Mouse (Mus musculus): ENCODE measurements around the gene Tspan9. TPM values are rescaled to one million over a fixed set of nuclear protein-coding genes. Genes with fewer than 3 reads are reported as not detected.

Tspan9 gene
- total RNA-seq, 4 experiments from 2014 or later, result 45.4 to 64.2 (median 56.0) TPM

DNA sequence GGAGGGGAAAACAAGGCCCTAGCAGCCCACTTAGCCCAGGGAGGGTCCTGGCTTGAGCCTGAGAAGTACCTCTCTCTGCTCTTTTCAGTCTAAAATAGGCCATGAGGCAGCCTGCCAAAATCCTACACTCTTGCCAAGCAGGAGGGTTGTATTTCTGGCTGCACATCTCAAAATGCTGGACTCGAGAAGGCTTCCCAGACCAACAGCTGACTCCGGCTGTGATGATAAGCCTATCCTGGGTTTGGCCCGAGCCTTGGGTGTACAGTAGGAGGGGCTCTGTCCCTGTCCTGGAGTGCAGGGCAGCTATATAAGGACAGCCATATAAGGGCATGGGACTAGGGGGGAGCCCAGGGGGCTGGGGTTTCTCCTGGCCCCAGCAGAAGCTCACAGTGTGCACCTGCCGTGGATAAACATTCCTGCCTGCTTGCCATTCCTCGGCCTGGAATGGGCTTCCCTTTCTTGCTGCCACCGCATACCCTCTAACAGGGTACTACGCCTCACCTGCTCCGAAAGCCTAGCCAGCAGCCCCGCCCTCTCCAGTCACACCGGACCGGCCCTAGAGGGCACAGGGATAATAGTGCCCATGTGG lies 153.7 kb downstream of the Tspan9 start:
- peak; percentile 73 to 75 for DNase-seq (ENCODE audit: low spot score in 2 of 2)

DNA sequence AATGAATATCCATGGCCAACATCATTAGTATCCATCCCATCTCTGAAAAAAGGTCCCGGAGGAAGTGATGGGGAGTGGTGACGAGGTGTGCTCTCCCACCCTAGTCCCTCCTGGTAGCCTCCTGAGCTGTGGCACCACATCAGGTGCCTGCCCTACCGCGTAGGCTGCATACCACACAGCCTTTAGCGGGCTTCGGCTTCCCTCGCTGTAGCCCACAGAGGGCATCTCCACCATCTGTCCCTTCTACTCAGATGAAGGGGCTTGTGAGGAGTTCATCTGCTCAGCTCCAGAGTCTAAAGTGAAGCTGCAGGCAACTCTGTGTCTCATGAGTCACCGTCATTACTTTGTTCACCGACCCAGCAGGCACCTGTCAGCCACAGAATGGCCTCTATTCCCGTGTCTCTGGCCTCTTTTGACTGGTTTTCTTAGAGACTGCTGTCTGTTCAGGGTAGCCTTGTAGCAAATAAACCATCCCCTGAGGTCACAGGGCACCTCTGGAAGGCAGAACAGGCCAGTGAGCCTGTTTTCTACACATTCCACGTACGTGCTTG lies 154.4 kb downstream of the Tspan9 start:
- DNase-seq (ENCODE audit: low spot score in 2 of 2), result no peak

GRCm38 (mm10) chr6:127987374-127987773 lies 156.0 kb downstream of the Tspan9 start:
- no peak for DNase-seq (ENCODE audit: low spot score in 2 of 2)

DNA sequence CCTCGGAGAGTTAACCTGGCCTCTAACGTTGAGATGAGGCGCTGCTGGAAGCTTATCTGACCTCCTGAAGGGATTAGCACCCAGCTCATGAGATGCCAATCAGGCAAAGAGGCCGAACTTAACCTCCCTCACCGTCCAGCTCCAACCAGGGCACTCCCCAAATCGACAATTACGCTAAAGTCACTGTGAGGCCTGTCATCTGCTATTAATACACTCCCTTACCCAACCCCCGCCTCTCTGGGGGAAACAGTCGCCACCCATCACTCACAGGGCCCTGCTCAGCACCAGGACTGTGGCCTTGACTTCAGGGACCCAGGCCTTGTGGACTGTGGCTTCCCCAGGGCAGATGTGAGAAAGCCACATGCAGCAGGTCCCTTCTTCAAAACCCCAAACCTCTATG lies 157.0 kb downstream of the Tspan9 start:
- no peak for DNase-seq (ENCODE audit: low spot score in 2 of 2)

DNA sequence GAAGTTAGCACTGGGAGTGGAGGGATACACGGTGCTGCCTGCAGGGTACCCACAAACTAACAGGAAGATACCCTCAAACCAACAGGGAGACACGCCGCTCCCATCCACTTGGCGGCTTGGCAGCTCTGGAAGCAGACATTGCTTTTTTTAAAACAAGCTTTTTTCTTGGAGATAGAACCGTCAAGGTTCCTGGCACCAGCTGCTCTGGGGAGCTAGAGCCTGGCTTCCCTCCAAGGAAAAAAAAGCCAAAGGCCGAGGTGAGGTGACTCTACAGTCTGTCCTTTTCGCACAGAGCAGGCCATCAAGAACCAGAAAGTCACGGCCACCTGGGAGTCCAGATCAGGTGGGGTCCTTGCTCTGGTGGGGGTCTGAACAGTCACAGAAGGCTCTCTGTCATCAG lies 162.2 kb downstream of the Tspan9 start:
- DNase-seq (ENCODE audit: low spot score in 2 of 2), result no peak

DNA sequence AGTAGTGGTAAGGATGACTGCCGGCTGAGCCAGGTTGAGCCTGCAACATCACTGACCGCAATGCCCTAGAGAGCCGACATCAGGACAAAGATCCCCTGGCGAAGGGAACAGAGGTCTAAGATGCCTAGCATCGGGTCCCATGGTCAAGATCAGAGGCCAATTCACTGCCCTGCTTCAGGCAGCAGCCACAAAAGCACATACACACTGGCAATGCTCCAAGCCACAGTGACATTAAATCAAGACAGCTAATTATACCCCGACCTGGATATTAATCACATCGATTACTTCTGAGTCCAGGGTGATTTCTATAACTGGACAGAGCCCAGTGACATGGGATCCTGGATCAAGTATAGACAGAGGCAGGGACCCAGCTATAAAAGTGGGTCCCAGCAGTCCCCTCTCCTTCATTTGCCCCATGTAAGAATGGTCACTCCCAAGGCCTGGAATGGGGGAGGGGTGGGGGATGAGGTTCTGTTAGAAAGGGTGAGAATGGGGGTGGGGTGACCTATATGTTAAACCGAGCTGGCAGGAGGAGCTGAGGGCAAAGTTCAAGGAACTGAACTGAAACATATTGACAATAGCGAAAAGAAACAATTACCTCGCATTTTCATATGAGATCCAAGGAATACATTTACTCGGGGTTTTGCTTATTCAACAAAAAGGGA lies 162.9 kb downstream of the Tspan9 start:
- DNase-seq (ENCODE audit: low spot score in 2 of 2), result no peak

- DNase-seq (ENCODE audit: low spot score in 2 of 2), result no peak
These were observed 163.6 kb downstream of the Tspan9 start for GRCm38 (mm10) chr6:127979831-127980230.

GRCm38 (mm10) chr6:127978941-127979340 lies 164.5 kb downstream of the Tspan9 start:
- no peak for DNase-seq (ENCODE audit: low spot score in 2 of 2)

GRCm38 (mm10) chr6:127976695-127977094 lies 166.7 kb downstream of the Tspan9 start:
- no peak for DNase-seq (ENCODE audit: low spot score in 2 of 2)

DNA sequence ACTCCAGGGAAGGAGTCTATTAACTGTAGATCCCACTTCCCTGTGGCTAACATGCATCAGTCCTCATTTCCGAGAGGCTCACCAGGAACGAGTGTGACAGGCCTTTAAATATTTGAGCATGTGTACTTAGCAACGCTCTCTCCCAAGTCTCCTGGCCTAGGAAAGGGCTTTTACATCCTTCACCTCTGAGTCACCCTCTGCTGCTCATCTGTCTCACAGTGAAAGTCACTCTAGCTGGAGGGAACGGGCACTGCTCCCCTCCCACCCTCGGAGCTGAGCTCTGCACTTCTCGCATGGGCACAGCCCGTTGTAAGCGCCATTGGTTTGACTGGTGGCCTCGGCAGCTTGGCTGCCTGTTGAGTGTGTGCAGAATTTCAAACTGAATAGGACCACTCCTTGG lies 169.4 kb downstream of the Tspan9 start:
- no peak for DNase-seq (ENCODE audit: low spot score in 2 of 2)

GRCm38 (mm10) chr6:127973553-127973952 lies 169.8 kb downstream of the Tspan9 start:
- no peak for DNase-seq (ENCODE audit: low spot score in 2 of 2)

DNA sequence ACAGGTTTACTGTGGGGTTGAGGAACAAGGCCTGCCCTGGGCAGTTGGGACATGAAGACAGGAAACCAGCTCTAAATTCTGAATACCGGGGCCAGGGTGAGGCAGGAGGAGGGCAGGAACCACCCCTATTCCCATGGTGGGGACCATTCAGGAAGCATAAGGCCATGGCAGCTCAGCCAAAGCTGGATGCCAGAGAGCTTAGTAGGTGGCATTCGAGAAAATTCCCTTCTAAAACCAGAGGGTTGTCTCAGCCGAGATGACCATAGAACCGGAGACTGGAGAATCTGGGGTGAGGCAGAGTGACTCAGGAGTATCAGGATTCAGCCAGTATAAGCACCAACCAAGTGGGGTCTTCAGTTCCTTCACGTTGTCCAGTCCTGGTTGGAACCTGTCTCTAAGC lies 171.5 kb downstream of the Tspan9 start:
- DNase-seq (ENCODE audit: low spot score in 2 of 2), result no peak

DNA sequence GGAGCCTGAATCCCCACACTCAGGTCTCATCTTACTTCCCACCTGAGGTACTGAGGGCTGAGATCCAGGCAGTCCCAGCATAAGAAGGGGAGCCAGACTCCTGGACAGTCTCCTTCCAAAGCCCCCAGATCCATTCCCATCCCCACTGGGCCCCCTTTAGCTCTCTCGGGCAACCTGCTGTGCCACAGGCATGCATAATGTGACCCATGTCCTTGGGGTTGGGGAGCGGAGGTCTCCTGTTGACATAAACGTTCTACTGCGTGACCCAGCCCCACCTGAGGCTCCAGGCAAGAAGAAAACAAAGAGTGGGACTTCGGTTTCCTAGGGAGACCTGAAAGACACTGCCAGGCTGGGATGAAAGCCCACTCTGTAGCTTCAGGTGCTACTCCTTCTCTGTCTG lies 172.5 kb downstream of the Tspan9 start:
- DNase-seq (ENCODE audit: low spot score in 2 of 2), result no peak

GRCm38 (mm10) chr6:127970120-127970519 lies 173.3 kb downstream of the Tspan9 start:
- DNase-seq (ENCODE audit: low spot score in 2 of 2), result peak; percentile 67 to 89

- DNase-seq (ENCODE audit: low spot score in 2 of 2), result no peak
These were observed 173.7 kb downstream of the Tspan9 start for GRCm38 (mm10) chr6:127969709-127970108.

DNA sequence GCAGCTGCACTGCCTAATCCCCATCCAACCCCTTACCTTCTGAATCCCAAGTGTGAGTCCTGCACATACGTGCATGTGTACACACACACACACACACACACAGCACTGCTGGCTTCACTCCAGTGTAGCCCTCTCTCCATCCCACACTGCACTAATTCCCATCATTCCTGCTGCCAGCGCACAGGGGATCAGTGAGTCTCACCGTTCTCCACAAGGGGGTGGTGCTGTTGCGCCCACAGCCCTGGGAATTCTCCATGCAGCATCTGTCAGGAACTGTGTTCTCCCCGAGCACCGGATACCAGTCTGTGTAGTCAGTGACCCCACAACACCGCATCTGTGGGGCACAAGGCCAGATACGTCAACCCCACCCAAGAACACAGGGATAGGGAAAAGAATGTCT lies 177.9 kb downstream of the Tspan9 start:
- DNase-seq (ENCODE audit: low spot score in 2 of 2), result peak; percentile 31 to 39

GRCm38 (mm10) chr6:127960203-127960602 lies 183.2 kb downstream of the Tspan9 start:
- no peak for DNase-seq (ENCODE audit: low spot score in 2 of 2)

DNA sequence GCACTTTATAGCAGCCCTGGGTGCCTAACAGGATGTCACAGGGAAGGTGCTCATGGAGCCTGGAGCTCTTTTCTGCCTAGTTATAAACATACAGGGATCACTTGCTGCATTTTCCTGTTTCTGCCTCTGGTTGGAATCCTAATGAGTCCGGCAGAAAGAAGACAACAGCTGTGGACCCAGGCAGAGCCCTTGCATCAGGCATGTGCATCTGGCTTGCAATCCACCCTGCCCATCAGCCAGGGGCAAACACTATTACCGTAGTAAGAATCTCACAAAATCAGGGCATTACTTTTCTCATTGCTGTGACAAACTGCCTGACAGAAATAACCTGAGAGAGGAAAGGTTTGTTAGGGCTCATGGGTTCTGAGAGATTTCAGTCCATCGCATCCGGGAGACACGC lies 187.2 kb downstream of the Tspan9 start:
- no peak for DNase-seq (ENCODE audit: low spot score in 2 of 2)

- DNase-seq (ENCODE audit: low spot score in 2 of 2), result no peak
These were observed 190.3 kb downstream of the Tspan9 start for GRCm38 (mm10) chr6:127953071-127953470.

DNA sequence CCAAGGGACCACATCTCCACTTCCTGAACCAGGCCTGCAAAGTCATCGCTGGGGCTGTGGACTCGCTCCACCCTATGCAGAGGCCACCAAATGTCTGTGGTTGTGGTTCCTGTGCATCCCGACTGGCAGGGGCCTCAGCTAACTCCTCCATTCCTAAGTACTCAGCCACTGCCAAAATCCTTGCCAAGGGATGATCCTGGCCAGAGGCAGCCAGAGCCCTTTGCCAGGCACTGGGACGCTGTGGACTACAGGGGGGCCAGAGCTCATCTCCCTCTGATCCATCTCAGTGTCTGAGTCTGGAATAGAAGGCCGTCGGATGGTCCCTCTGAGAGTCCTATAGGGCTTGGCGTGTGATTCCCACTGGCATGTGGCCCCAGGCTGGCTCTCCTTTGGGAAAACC lies 193.5 kb downstream of the Tspan9 start:
- DNase-seq (ENCODE audit: low spot score in 2 of 2), result no peak

DNA sequence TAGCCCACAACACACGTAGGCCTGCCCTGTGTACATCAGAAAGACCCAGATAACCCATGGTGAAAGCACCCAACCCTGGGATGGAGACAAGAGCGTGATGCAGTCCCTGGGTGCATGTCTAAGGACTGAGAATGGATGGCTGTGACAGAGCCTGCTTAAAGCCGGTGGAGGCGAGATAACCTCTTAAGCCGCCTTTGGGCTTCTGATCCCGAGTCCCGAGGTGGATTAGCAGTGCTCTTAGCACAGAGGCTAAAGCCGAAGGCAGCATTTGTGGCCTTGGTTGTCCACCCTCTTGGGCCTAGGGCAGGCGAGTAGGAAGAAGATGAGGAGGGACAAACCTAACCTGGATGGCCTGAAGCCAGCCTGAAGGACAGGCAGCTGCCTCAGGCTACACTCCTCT lies 194.7 kb downstream of the Tspan9 start:
- DNase-seq (ENCODE audit: low spot score in 2 of 2), result no peak

GRCm38 (mm10) chr6:127945725-127946124 lies 197.7 kb downstream of the Tspan9 start:
- peak; percentile 56 to 81 for DNase-seq (ENCODE audit: low spot score in 2 of 2)

DNA sequence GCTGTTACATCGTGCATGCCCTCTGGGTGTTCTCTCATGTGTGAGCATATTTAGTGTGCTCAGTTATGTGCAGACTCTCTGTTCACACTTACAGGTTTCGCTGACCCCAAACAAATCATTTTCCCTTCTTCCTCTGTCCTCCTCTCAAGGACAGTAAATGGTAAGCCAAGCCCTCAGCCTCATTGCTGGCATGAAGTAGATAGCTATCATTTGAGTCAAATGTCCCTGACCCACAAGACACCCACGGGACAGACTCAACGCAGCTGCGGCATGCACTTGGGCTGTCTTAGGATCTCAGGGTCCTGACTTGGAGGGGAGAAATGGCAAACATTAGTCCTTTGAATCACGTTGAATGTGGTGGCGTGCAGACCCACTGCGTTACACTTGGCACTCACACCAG lies 201.0 kb downstream of the Tspan9 start:
- no peak for DNase-seq (ENCODE audit: low spot score in 2 of 2)
